Mouse (Mus musculus): ENCODE results near the gene Grk2.
A peak's percentile ranks its signal among the peaks of the same experiment; 100 is the strongest.

The Grk2 gene

GRCm38 (mm10) chr19:4306190-4306577, at the start of gene Grk2:
Grk2 (minus strand) TSS chr19:4306222.
- DNase-seq (ENCODE audit: low read depth, low spot score): peak; percentile 89

- DNase-seq (ENCODE audit: low read depth, low spot score): no peak
Measured at GRCm38 (mm10) chr19:4349455-4349854, 43.4 kb upstream of the Grk2 start.

- no peak for DNase-seq (ENCODE audit: low read depth, low spot score)
Measured at GRCm38 (mm10) chr19:4346479-4346878, 40.5 kb upstream of the Grk2 start.

GRCm38 (mm10) chr19:4338162-4338561, 32.1 kb upstream of the Grk2 start:
- DNase-seq (ENCODE audit: low read depth, low spot score): peak; percentile 89

GRCm38 (mm10) chr19:4333791-4334190, 27.8 kb upstream of the Grk2 start:
- peak; percentile 92 for DNase-seq (ENCODE audit: low read depth, low spot score)

GRCm38 (mm10) chr19:4333100-4333775, 27.2 kb upstream of the Grk2 start:
- DNase-seq (ENCODE audit: low read depth, low spot score): no peak

GRCm38 (mm10) chr19:4332653-4333052, 26.6 kb upstream of the Grk2 start:
- peak; percentile 77 for DNase-seq (ENCODE audit: low read depth, low spot score)

GRCm38 (mm10) chr19:4331273-4331672, 25.3 kb upstream of the Grk2 start:
- no peak for DNase-seq (ENCODE audit: low read depth, low spot score)

GRCm38 (mm10) chr19:4330603-4331002, 24.6 kb upstream of the Grk2 start:
- no peak for DNase-seq (ENCODE audit: low read depth, low spot score)

- no peak for DNase-seq (ENCODE audit: low read depth, low spot score)
Measured at GRCm38 (mm10) chr19:4328737-4329304, 22.8 kb upstream of the Grk2 start.

GRCm38 (mm10) chr19:4326881-4327280, 20.9 kb upstream of the Grk2 start:
- DNase-seq (ENCODE audit: low read depth, low spot score): no peak

- no peak for DNase-seq (ENCODE audit: low read depth, low spot score)
Measured at GRCm38 (mm10) chr19:4326106-4326505, 20.1 kb upstream of the Grk2 start.

GRCm38 (mm10) chr19:4322134-4322533, 16.1 kb upstream of the Grk2 start:
- no peak for DNase-seq (ENCODE audit: low read depth, low spot score)

- no peak for DNase-seq (ENCODE audit: low read depth, low spot score)
Measured at GRCm38 (mm10) chr19:4321622-4322021, 15.6 kb upstream of the Grk2 start.

- no peak for DNase-seq (ENCODE audit: low read depth, low spot score)
Measured at GRCm38 (mm10) chr19:4319272-4319671, 13.2 kb upstream of the Grk2 start.

GRCm38 (mm10) chr19:4317181-4317580, 11.2 kb upstream of the Grk2 start:
- DNase-seq (ENCODE audit: low read depth, low spot score): no peak

- DNase-seq (ENCODE audit: low read depth, low spot score): no peak
Measured at GRCm38 (mm10) chr19:4315223-4315944, 9.4 kb upstream of the Grk2 start.

- peak; percentile 91 for DNase-seq (ENCODE audit: low read depth, low spot score)
Measured at GRCm38 (mm10) chr19:4309776-4310185, 3.8 kb upstream of the Grk2 start.

GRCm38 (mm10) chr19:4309302-4309701, 3.3 kb upstream of the Grk2 start:
- DNase-seq (ENCODE audit: low read depth, low spot score): no peak

- DNase-seq (ENCODE audit: low read depth, low spot score): peak; percentile 76
Measured at GRCm38 (mm10) chr19:4305491-4306189, 382 bp downstream of the Grk2 start.

- DNase-seq (ENCODE audit: low read depth, low spot score): peak; percentile 71
Measured at GRCm38 (mm10) chr19:4304871-4305321, 1.1 kb downstream of the Grk2 start.

- DNase-seq (ENCODE audit: low read depth, low spot score): peak; percentile 63
Measured at GRCm38 (mm10) chr19:4304251-4304821, 1.7 kb downstream of the Grk2 start.
